Mouse (Mus musculus) embryonic facial prominence, embryonic 14.5 days (tissue): Measurements from ENCODE around the gene Eef1akmt3. TPM values are rescaled to one million over a fixed set of nuclear protein-coding genes. Genes with fewer than 3 reads are reported as not detected.

Experiments used
- ATAC-seq: fragments of 200-750 bp; cut with Nextera tagmentation; 2 replicates; pipeline ENCODE4 v1.8.0; 2017; ENCODE audit warnings: low read depth, moderate number of reproducible peaks, moderate TSS enrichment
- DNase-seq: peaks from one replicate; pipeline ENCODE4 v3.0.0-alpha.2; 2015; ENCODE audit warnings: low spot score
- H3K27ac ChIP-seq: fragments of 300-500 bp; sonication (generic); replicated peaks from 2 replicates; pipeline ENCODE4 v1.5.1; 2014; ENCODE audit warnings: low read depth, mild to moderate bottlenecking, low read length, moderate library complexity
- H3K27me3 ChIP-seq: fragments of 300-500 bp; sonication (generic); replicated peaks from 2 replicates; pipeline ENCODE4 v1.6.1; 2014; ENCODE audit warnings: low read length; ENCODE audit not compliant: control insufficient read depth, insufficient read depth
- H3K36me3 ChIP-seq: fragments of 300-500 bp; sonication (generic); 2 replicates; pipeline ENCODE4 v1.6.1; 2014; ENCODE audit warnings: low read length, mixed read lengths; ENCODE audit not compliant: control insufficient read depth, insufficient read depth
- H3K4me1 ChIP-seq: fragments of 300-500 bp; sonication (generic); 2 replicates; pipeline ENCODE4 v1.6.1; 2014; ENCODE audit warnings: antibody characterized with exemption, low read length; ENCODE audit not compliant: control insufficient read depth, insufficient read depth
- H3K4me2 ChIP-seq: fragments of 300-500 bp; sonication (generic); 2 replicates; pipeline ENCODE4 v1.6.1; 2014; ENCODE audit warnings: low read depth, mild to moderate bottlenecking, low read length, moderate library complexity, mixed read lengths
- H3K4me3 ChIP-seq: fragments of 300-500 bp; sonication (generic); 2 replicates; pipeline ENCODE4 v1.5.1; 2014; ENCODE audit warnings: low read depth, mild to moderate bottlenecking, low read length
- H3K9ac ChIP-seq: fragments of 300-500 bp; sonication (generic); 2 replicates; pipeline ENCODE4 v1.6.1; 2014; ENCODE audit warnings: low read depth, mild to moderate bottlenecking, low read length, moderate library complexity, mixed read lengths
- H3K9me3 ChIP-seq: fragments of 300-500 bp; sonication (generic); 2 replicates; pipeline ENCODE4 v1.6.1; 2016; ENCODE audit warnings: low read length; ENCODE audit not compliant: control insufficient read depth
- WGBS: fragments of 180-500 bp; shearing (Covaris S2); extraction: QIAGEN DNeasy Blood & Tissue Kit; methylation state at CpG from one replicate; pipeline ENCODE4 v1.1.7; 2014; 5-methylcytosine and 5-hydroxymethylcytosine counted together
- polyA plus RNA-seq: library from polyadenylated mRNA; unstranded; fragments of >200 nt; fragmentation: Nextera tagmentation; extraction: Ambion mirVana; gene quantifications from 2 replicates; pipeline ENCODE4 v1.2.1, GENCODE M21; 2014

Eef1akmt3 gene
- polyA plus RNA-seq, 1 experiment from 2014 or later = 1.0 TPM

DNA sequence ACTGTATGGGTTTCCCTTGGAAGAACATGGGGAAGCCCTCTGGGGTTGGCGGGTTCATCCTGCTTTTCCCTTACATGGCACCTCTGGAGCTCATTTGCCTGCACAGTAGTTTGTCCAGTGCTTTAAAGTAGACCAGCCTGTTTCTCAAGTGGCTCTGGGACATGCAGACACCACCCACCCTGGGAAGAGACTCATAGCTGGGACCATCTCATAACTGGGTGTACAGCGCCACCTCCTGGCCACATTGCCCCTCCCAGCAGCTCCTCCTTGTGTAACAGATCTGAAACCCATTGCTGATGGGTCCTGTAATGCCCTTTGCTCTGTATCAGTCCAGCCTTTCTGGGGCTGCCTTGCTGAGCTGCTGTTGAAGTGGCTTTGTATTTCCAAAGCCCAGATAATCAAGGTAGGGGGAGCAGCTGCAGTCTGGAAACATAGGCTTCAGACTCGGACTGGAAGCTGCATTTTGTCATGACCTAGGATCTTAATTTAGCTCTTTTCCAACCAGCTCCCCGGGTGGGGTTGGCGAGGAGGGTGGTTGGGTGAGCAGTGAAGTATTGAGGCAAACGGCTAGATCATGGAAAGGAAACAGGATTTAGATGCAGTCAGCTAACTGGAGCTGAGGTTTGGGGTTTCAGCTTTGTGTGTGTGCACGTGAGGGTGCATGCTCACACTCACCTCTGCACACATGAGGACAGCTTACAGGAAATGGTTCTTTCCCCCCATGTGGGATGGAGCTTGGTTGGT is 50.8 kb downstream of the Eef1akmt3 start:
- Histone ChIP-seq H3K4me3 (no peak overlapping the region), H3K4me1 (peaks cover 30% of the 10 kb centered on the region), H3K4me2 (no peak overlapping the region), H3K27me3 (no peaks in the 10 kb centered on the region), H3K27ac (peak overlapping the region; percentile 10; the same call in 1 of the 2 replicates), H3K9me3 (no peaks in the 10 kb centered on the region), H3K36me3 (peaks cover 44% of the 10 kb centered on the region), H3K9ac (no peak overlapping the region)
- ATAC-seq = peak; percentile 83
- 65% methylated on average over 7 of the region's 7 CpGs for WGBS
- peak; percentile 91 for DNase-seq

DNA sequence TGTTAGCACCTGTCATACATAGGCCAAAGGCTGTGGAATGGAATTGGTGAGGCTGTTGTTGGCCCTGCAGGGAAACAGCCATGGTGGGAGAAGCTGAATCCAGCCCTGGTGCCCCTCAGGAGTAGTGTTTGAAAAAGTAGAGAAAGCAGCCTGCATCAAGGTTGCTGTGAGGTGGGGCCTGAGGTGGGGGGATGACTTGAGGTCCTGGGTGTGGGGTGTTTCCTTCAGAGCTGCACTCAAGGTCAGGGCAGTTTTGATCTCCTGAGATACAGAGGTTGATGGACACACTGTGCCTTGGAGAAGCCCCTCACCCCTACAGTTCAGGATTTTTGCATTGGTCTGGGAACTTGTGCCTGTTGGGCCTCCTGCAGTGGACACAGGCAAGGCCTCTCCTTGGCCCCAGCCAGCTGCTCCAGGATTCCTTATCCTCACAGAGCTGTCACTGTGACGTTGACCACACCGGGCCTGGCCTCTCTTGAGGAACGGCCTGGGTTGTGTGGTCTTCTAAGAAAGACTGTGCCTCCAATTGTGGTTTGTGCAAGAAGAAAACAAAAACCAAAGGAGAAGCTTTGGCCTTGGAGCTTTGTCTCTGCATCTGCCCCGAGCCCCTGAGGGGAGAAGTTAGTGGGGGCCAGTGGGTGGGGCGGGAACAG is 52.7 kb downstream of the Eef1akmt3 start:
- DNase-seq (no peak), ATAC-seq (no peak)
- Histone ChIP-seq H3K4me2 (no peak overlapping the region), H3K4me3 (no peak overlapping the region), H3K36me3 (peaks cover 27% of the 10 kb centered on the region), H3K9ac (no peak overlapping the region), H3K27ac (peak overlapping the region; percentile 61), H3K27me3 (no peaks in the 10 kb centered on the region), H3K9me3 (no peaks in the 10 kb centered on the region), H3K4me1 (peaks cover 48% of the 10 kb centered on the region)
- 71% methylated on average over 5 of the region's 5 CpGs for WGBS

GRCm38 (mm10) chr10:126987183-126988118 is 53.9 kb downstream of the Eef1akmt3 start:
- Histone ChIP-seq H3K4me3 (0 out of 2 replicates have a peak overlapping the region, but pooled peaks have one; percentile 2), H3K4me1 (peaks cover 60% of the 10 kb centered on the region), H3K27ac (peak overlapping the region; percentile 84), H3K9me3 (no peaks in the 10 kb centered on the region), H3K4me2 (peak overlapping the region; percentile 39), H3K27me3 (no peaks in the 10 kb centered on the region), H3K9ac (0 out of 2 replicates have a peak overlapping the region, but pooled peaks have one; percentile 17), H3K36me3 (peaks cover 20% of the 10 kb centered on the region)
- no peak for ATAC-seq
- no peak for DNase-seq
- 56% methylated on average over 8 of the region's 8 CpGs for WGBS

GRCm38 (mm10) chr10:126986541-126986961 is 54.8 kb downstream of the Eef1akmt3 start:
- DNase-seq (peak; percentile 92), ATAC-seq (peak; percentile 38)
- no peaks in the 10 kb centered on the region for H3K27me3 ChIP-seq
- H3K4me1 ChIP-seq = peaks cover 69% of the 10 kb centered on the region
- no peaks in the 10 kb centered on the region for H3K9me3 ChIP-seq
- H3K36me3 ChIP-seq = peaks cover 11% of the 10 kb centered on the region; the same call in 1 of the 2 replicates
- 39% methylated on average over 4 of the region's 4 CpGs for WGBS
- 0 out of 2 replicates have a peak overlapping the region, but pooled peaks have one; percentile 2 for H3K4me3 ChIP-seq
- peak overlapping the region; percentile 39 for H3K4me2 ChIP-seq
- peak overlapping the region; percentile 17; the same call in 1 of the 2 replicates for H3K9ac ChIP-seq
- H3K27ac ChIP-seq = peak overlapping the region; percentile 84

DNA sequence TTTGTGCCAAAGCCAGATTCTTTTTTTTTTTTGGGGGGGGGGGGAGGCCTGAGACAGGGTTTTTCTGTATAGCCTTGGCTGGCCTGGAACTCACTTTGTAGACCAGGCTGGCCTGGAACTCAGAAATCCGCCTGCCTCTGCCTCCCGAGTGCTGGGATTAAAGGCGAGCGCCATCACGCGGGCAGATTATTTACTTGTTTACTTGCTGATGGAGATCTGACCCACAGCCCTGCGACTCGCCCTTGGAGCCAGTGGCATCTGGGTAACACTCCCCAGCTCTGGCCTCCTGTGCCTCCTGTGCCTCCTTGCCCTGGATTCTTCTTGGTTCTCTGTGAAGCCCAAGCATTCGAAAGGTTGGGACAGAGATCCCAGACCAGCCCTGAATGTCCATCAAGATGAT is 55.7 kb downstream of the Eef1akmt3 start:
- 91% methylated on average over 9 of the region's 9 CpGs for WGBS
- no peaks in the 10 kb centered on the region for H3K27me3 ChIP-seq
- no peaks in the 10 kb centered on the region for H3K9me3 ChIP-seq
- H3K4me3 ChIP-seq = no peak overlapping the region
- peaks cover 78% of the 10 kb centered on the region for H3K4me1 ChIP-seq
- H3K4me2 ChIP-seq = no peak overlapping the region
- H3K27ac ChIP-seq = peak overlapping the region; percentile 84
- no peak for ATAC-seq
- peaks cover 7% of the 10 kb centered on the region; the same call in 1 of the 2 replicates for H3K36me3 ChIP-seq
- no peak overlapping the region for H3K9ac ChIP-seq
- DNase-seq = no peak

DNA sequence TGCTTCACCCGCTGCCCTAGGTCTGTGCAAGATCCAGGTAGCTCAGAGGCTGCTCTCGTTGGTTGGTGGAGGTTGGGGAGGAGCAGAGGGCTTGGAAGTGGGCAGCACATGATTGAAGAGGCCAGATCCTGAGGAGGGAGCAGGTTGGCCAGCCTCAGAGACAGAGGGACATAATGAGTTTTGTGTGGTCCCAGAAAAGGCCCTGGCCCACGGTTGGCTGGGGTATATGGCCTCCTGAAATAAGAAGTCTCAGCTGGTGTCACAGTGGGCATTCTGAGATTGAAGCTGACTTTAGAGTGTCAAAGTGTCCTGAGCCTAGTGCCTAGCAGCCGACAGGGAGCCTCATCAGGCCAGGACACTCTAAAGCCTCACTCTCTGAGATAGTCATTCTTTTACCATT is 56.2 kb downstream of the Eef1akmt3 start:
- H3K9ac ChIP-seq = no peak overlapping the region
- no peak for DNase-seq

GRCm38 (mm10) chr10:126984189-126985004 is 56.9 kb downstream of the Eef1akmt3 start:
- peaks cover 77% of the 10 kb centered on the region for H3K4me1 ChIP-seq
- H3K4me3 ChIP-seq = peak overlapping the region; percentile 98
- WGBS = 24% methylated on average over 5 of the region's 5 CpGs
- peaks cover 7% of the 10 kb centered on the region; the same call in 1 of the 2 replicates for H3K36me3 ChIP-seq
- no peaks in the 10 kb centered on the region for H3K9me3 ChIP-seq
- peak; percentile 87 for DNase-seq
- peak overlapping the region; percentile 98; the same call in 1 of the 2 replicates for H3K9ac ChIP-seq
- peak overlapping the region; percentile 91 for H3K4me2 ChIP-seq
- H3K27ac ChIP-seq = peak overlapping the region; percentile 77
- ATAC-seq = peak; percentile 56
- no peaks in the 10 kb centered on the region for H3K27me3 ChIP-seq

More for the DNA sequence above, 56.2 kb downstream of the Eef1akmt3 start:
- H3K36me3 ChIP-seq = peaks cover 7% of the 10 kb centered on the region; the same call in 1 of the 2 replicates
- H3K9me3 ChIP-seq = no peaks in the 10 kb centered on the region
- ATAC-seq = no peak
- no peaks in the 10 kb centered on the region for H3K27me3 ChIP-seq
- peaks cover 78% of the 10 kb centered on the region for H3K4me1 ChIP-seq
- H3K27ac ChIP-seq = peak overlapping the region; percentile 63; the same call in 1 of the 2 replicates
- no peak overlapping the region for H3K4me3 ChIP-seq
- 67% methylated on average over 4 of the region's 4 CpGs for WGBS
- H3K4me2 ChIP-seq = peak overlapping the region; percentile 91; the same call in 1 of the 2 replicates
